Mouse (Mus musculus): ENCODE data around the gene Sash3. TPM values are rescaled to one million over a fixed set of nuclear protein-coding genes. Genes with fewer than 3 reads are reported as not detected.

Sash3 gene
- 4.1 and 6.7 TPM in 2 replicates for polyA plus RNA-seq (2015; fragmentation: Nextera tagmentation; extraction: Ambion mirVana)

GRCm38 (mm10) chrX:48146262-48146661 lies at the start of gene Sash3:
Sash3 (plus strand) TSS chrX:48146436.
- Histone ChIP-seq H3K27me3 (ENCODE audit: control insufficient read depth, insufficient read depth, low read depth, low read length) (no peaks in the 10 kb centered on the region), H3K4me1 (replicated peaks; ENCODE audit: control insufficient read depth, insufficient read depth, low read length) (no peaks in the 10 kb centered on the region; the same call in 1 of the 2 replicates), H3K9me3 (ENCODE audit: control insufficient read depth, low read length) (no peaks in the 10 kb centered on the region), H3K4me3 (ENCODE audit: low read length) (no peak within 1 kb of the TSS), H3K27ac (ENCODE audit: low read length) (no peak within 1 kb of the TSS), H3K9ac (ENCODE audit: low read length) (no peak within 1 kb of the TSS), H3K4me2 (ENCODE audit: low read depth, low read length) (no peak within 1 kb of the TSS), H3K36me3 (ENCODE audit: control insufficient read depth, insufficient read depth, low read length) (no peaks in the 10 kb centered on the region)
- 70% methylated on average over 4 of the region's 4 CpGs for WGBS
- ATAC-seq (ENCODE audit: low read depth): no peak

GRCm38 (mm10) chrX:48096580-48096979 lies 49.7 kb upstream of the Sash3 start:
- peaks cover 4% of the 10 kb centered on the region; the same call in 1 of the 2 replicates for H3K4me1 ChIP-seq (replicated peaks; ENCODE audit: control insufficient read depth, insufficient read depth, low read length)
- 60% methylated on average over 8 of the region's 8 CpGs for WGBS
- no peak overlapping the region for H3K4me3 ChIP-seq (ENCODE audit: low read length)
- H3K9me3 ChIP-seq (ENCODE audit: control insufficient read depth, low read length): no peaks in the 10 kb centered on the region
- no peak overlapping the region for H3K9ac ChIP-seq (ENCODE audit: low read length)
- no peak for ATAC-seq (ENCODE audit: low read depth)
- no peaks in the 10 kb centered on the region for H3K27me3 ChIP-seq (ENCODE audit: control insufficient read depth, insufficient read depth, low read depth, low read length)
- H3K27ac ChIP-seq (ENCODE audit: low read length): no peak overlapping the region
- no peaks in the 10 kb centered on the region for H3K36me3 ChIP-seq (ENCODE audit: control insufficient read depth, insufficient read depth, low read length)
- H3K4me2 ChIP-seq (ENCODE audit: low read depth, low read length): no peak overlapping the region

GRCm38 (mm10) chrX:48098470-48099129 lies 47.6 kb upstream of the Sash3 start:
- Histone ChIP-seq H3K36me3 (ENCODE audit: control insufficient read depth, insufficient read depth, low read length) (no peaks in the 10 kb centered on the region), H3K4me1 (replicated peaks; ENCODE audit: control insufficient read depth, insufficient read depth, low read length) (no peaks in the 10 kb centered on the region), H3K4me2 (ENCODE audit: low read depth, low read length) (no peak overlapping the region), H3K27me3 (ENCODE audit: control insufficient read depth, insufficient read depth, low read depth, low read length) (no peaks in the 10 kb centered on the region), H3K27ac (ENCODE audit: low read length) (no peak overlapping the region), H3K9ac (ENCODE audit: low read length) (no peak overlapping the region), H3K4me3 (ENCODE audit: low read length) (no peak overlapping the region), H3K9me3 (ENCODE audit: control insufficient read depth, low read length) (no peaks in the 10 kb centered on the region)
- no peak for ATAC-seq (ENCODE audit: low read depth)
- 75% methylated on average over 9 of the region's 9 CpGs for WGBS

- 33% methylated on average over 1 of the region's 1 CpGs for WGBS
- no peak overlapping the region for H3K4me2 ChIP-seq (ENCODE audit: low read depth, low read length)
- H3K36me3 ChIP-seq (ENCODE audit: control insufficient read depth, insufficient read depth, low read length): no peaks in the 10 kb centered on the region
- H3K27me3 ChIP-seq (ENCODE audit: control insufficient read depth, insufficient read depth, low read depth, low read length): no peaks in the 10 kb centered on the region
- no peaks in the 10 kb centered on the region for H3K9me3 ChIP-seq (ENCODE audit: control insufficient read depth, low read length)
- no peaks in the 10 kb centered on the region for H3K4me1 ChIP-seq (replicated peaks; ENCODE audit: control insufficient read depth, insufficient read depth, low read length)
- H3K4me3 ChIP-seq (ENCODE audit: low read length): no peak overlapping the region
- H3K9ac ChIP-seq (ENCODE audit: low read length): no peak overlapping the region
- no peak for ATAC-seq (ENCODE audit: low read depth)
- H3K27ac ChIP-seq (ENCODE audit: low read length): no peak overlapping the region
Observed at GRCm38 (mm10) chrX:48099871-48100270, 46.4 kb upstream of the Sash3 start.

- H3K4me2 ChIP-seq (ENCODE audit: low read depth, low read length): no peak overlapping the region
- 75% methylated on average over 3 of the region's 3 CpGs for WGBS
- ATAC-seq (ENCODE audit: low read depth): no peak
Observed at GRCm38 (mm10) chrX:48103256-48103655, 43.0 kb upstream of the Sash3 start.

GRCm38 (mm10) chrX:48104736-48105441 lies 41.3 kb upstream of the Sash3 start:
- Histone ChIP-seq H3K4me1 (replicated peaks; ENCODE audit: control insufficient read depth, insufficient read depth, low read length) (peaks cover 6% of the 10 kb centered on the region; the same call in 1 of the 2 replicates), H3K27me3 (ENCODE audit: control insufficient read depth, insufficient read depth, low read depth, low read length) (no peaks in the 10 kb centered on the region), H3K27ac (ENCODE audit: low read length) (no peak overlapping the region), H3K4me2 (ENCODE audit: low read depth, low read length) (no peak overlapping the region), H3K9ac (ENCODE audit: low read length) (no peak overlapping the region), H3K4me3 (ENCODE audit: low read length) (no peak overlapping the region), H3K9me3 (ENCODE audit: control insufficient read depth, low read length) (no peaks in the 10 kb centered on the region), H3K36me3 (ENCODE audit: control insufficient read depth, insufficient read depth, low read length) (no peaks in the 10 kb centered on the region)
- WGBS: 74% methylated on average over 7 of the region's 7 CpGs
- ATAC-seq (ENCODE audit: low read depth): no peak

More at GRCm38 (mm10) chrX:48103256-48103655, 43.0 kb upstream of the Sash3 start:
- Histone ChIP-seq H3K27ac (ENCODE audit: low read length) (no peak overlapping the region), H3K4me3 (ENCODE audit: low read length) (no peak overlapping the region), H3K4me1 (replicated peaks; ENCODE audit: control insufficient read depth, insufficient read depth, low read length) (no peaks in the 10 kb centered on the region), H3K9me3 (ENCODE audit: control insufficient read depth, low read length) (no peaks in the 10 kb centered on the region), H3K9ac (ENCODE audit: low read length) (no peak overlapping the region), H3K27me3 (ENCODE audit: control insufficient read depth, insufficient read depth, low read depth, low read length) (no peaks in the 10 kb centered on the region), H3K36me3 (ENCODE audit: control insufficient read depth, insufficient read depth, low read length) (no peaks in the 10 kb centered on the region)

GRCm38 (mm10) chrX:48106226-48106625 lies 40.0 kb upstream of the Sash3 start:
- Histone ChIP-seq H3K4me1 (replicated peaks; ENCODE audit: control insufficient read depth, insufficient read depth, low read length) (peaks cover 6% of the 10 kb centered on the region; the same call in 1 of the 2 replicates), H3K27me3 (ENCODE audit: control insufficient read depth, insufficient read depth, low read depth, low read length) (no peaks in the 10 kb centered on the region), H3K9me3 (ENCODE audit: control insufficient read depth, low read length) (no peaks in the 10 kb centered on the region), H3K27ac (ENCODE audit: low read length) (no peak overlapping the region), H3K9ac (ENCODE audit: low read length) (no peak overlapping the region), H3K36me3 (ENCODE audit: control insufficient read depth, insufficient read depth, low read length) (no peaks in the 10 kb centered on the region), H3K4me3 (ENCODE audit: low read length) (no peak overlapping the region), H3K4me2 (ENCODE audit: low read depth, low read length) (no peak overlapping the region)
- no peak for ATAC-seq (ENCODE audit: low read depth)
- 38% methylated on average over 3 of the region's 3 CpGs for WGBS

GRCm38 (mm10) chrX:48108394-48109315 lies 37.6 kb upstream of the Sash3 start, which contains the start of gene Xpnpep2:
Xpnpep2 (plus strand) TSS chrX:48108725.
- Histone ChIP-seq H3K4me1 (replicated peaks; ENCODE audit: control insufficient read depth, insufficient read depth, low read length) (peaks cover 6% of the 10 kb centered on the region; the same call in 1 of the 2 replicates), H3K9me3 (ENCODE audit: control insufficient read depth, low read length) (no peaks in the 10 kb centered on the region), H3K9ac (ENCODE audit: low read length) (no peak within 1 kb of the TSS), H3K4me3 (ENCODE audit: low read length) (no peak within 1 kb of the TSS), H3K4me2 (ENCODE audit: low read depth, low read length) (no peak within 1 kb of the TSS), H3K27me3 (ENCODE audit: control insufficient read depth, insufficient read depth, low read depth, low read length) (no peaks in the 10 kb centered on the region), H3K36me3 (ENCODE audit: control insufficient read depth, insufficient read depth, low read length) (no peaks in the 10 kb centered on the region), H3K27ac (ENCODE audit: low read length) (peak within 1 kb of the TSS; percentile 59)
- WGBS: 36% methylated on average over 6 of the region's 6 CpGs
- peak; percentile 84 for ATAC-seq (ENCODE audit: low read depth)

GRCm38 (mm10) chrX:48109316-48109655 lies 37.0 kb upstream of the Sash3 start:
- no peak overlapping the region for H3K9ac ChIP-seq (ENCODE audit: low read length)
- H3K36me3 ChIP-seq (ENCODE audit: control insufficient read depth, insufficient read depth, low read length): no peaks in the 10 kb centered on the region
- no peak overlapping the region for H3K4me3 ChIP-seq (ENCODE audit: low read length)
- no peaks in the 10 kb centered on the region for H3K27me3 ChIP-seq (ENCODE audit: control insufficient read depth, insufficient read depth, low read depth, low read length)
- H3K27ac ChIP-seq (ENCODE audit: low read length): no peak overlapping the region
- peaks cover 6% of the 10 kb centered on the region; the same call in 1 of the 2 replicates for H3K4me1 ChIP-seq (replicated peaks; ENCODE audit: control insufficient read depth, insufficient read depth, low read length)
- ATAC-seq (ENCODE audit: low read depth): no peak
- no peaks in the 10 kb centered on the region for H3K9me3 ChIP-seq (ENCODE audit: control insufficient read depth, low read length)
- WGBS: 54% methylated on average over 3 of the region's 3 CpGs
- no peak overlapping the region for H3K4me2 ChIP-seq (ENCODE audit: low read depth, low read length)
